Mouse (Mus musculus) heart, embryonic 12.5 days (tissue): ENCODE measurements around the gene Banp. TPM values are rescaled to one million over a fixed set of nuclear protein-coding genes. Genes with fewer than 3 reads are reported as not detected.

Experiments used
- ATAC-seq: fragments of 200-750 bp; cut with Nextera tagmentation; 2 replicates; pipeline ENCODE4 v1.8.0; 2017; ENCODE audit warnings: moderate TSS enrichment, moderate library complexity; ENCODE audit not compliant: insufficient number of reproducible peaks, low FRiP score
- H3K27ac ChIP-seq: fragments of 300-500 bp; sonication (generic); 2 replicates; pipeline ENCODE4 v1.5.1; 2016; ENCODE audit warnings: mild to moderate bottlenecking, moderate library complexity; ENCODE audit not compliant: poor library complexity, severe bottlenecking
- H3K27me3 ChIP-seq: fragments of 300-500 bp; sonication (generic); replicated peaks from 2 replicates; pipeline ENCODE4 v1.6.1; 2016; ENCODE audit warnings: mild to moderate bottlenecking, moderate library complexity
- H3K36me3 ChIP-seq: fragments of 300-500 bp; sonication (generic); 2 replicates; pipeline ENCODE4 v1.6.1; 2016; ENCODE audit warnings: mild to moderate bottlenecking, moderate library complexity
- H3K4me1 ChIP-seq: fragments of 300-500 bp; sonication (generic); replicated peaks from 2 replicates; pipeline ENCODE4 v1.6.1; 2016; ENCODE audit warnings: mild to moderate bottlenecking
- H3K4me2 ChIP-seq: fragments of 300-500 bp; sonication (generic); 2 replicates; pipeline ENCODE4 v1.6.1; 2016; ENCODE audit warnings: mild to moderate bottlenecking, moderate library complexity
- H3K4me3 ChIP-seq: fragments of 300-500 bp; sonication (generic); 2 replicates; pipeline ENCODE4 v1.5.1; 2016; ENCODE audit warnings: mild to moderate bottlenecking
- H3K9ac ChIP-seq: fragments of 300-500 bp; sonication (generic); 2 replicates; pipeline ENCODE4 v1.6.1; 2016; ENCODE audit warnings: mild to moderate bottlenecking, moderate library complexity
- H3K9me3 ChIP-seq: fragments of 300-500 bp; sonication (generic); replicated peaks from 2 replicates; pipeline ENCODE4 v1.6.1; 2016; ENCODE audit warnings: mild to moderate bottlenecking, moderate library complexity
- WGBS: fragments of 180-500 bp; shearing (Covaris S2); methylation state at CpG from one replicate; pipeline ENCODE4 v1.1.7; 2016; 5-methylcytosine and 5-hydroxymethylcytosine counted together
- polyA plus RNA-seq: library from polyadenylated mRNA; unstranded; fragments of >200 nt; fragmentation: Nextera tagmentation; extraction: Ambion mirVana; gene quantifications from 2 replicates; pipeline ENCODE4 v1.2.1, GENCODE M21; 2016

The Banp gene
- polyA plus RNA-seq, 1 experiment from 2014 or later = 31.8 TPM

- no peak for ATAC-seq
- 84% methylated on average over 4 of the region's 4 CpGs for WGBS
- H3K4me3 ChIP-seq = no peak overlapping the region
- H3K36me3 ChIP-seq = no peaks in the 10 kb centered on the region
- no peak overlapping the region for H3K4me2 ChIP-seq
- no peak overlapping the region for H3K9ac ChIP-seq
- H3K27ac ChIP-seq = no peak overlapping the region
- no peaks in the 10 kb centered on the region for H3K9me3 ChIP-seq
- peaks cover 7% of the 10 kb centered on the region; the same call in 1 of the 2 replicates for H3K27me3 ChIP-seq
- H3K4me1 ChIP-seq = peaks cover 58% of the 10 kb centered on the region
Observed at GRCm38 (mm10) chr8:122039452-122039851, 89.9 kb downstream of the Banp start.

- H3K36me3 ChIP-seq = no peaks in the 10 kb centered on the region
- H3K4me2 ChIP-seq = no peak overlapping the region
- no peak overlapping the region for H3K4me3 ChIP-seq
- no peak overlapping the region for H3K27ac ChIP-seq
- H3K4me1 ChIP-seq = peaks cover 40% of the 10 kb centered on the region
- H3K9me3 ChIP-seq = no peaks in the 10 kb centered on the region
- no peak overlapping the region for H3K9ac ChIP-seq
- ATAC-seq = no peak
- peaks cover 31% of the 10 kb centered on the region; the same call in 1 of the 2 replicates for H3K27me3 ChIP-seq
- 67% methylated on average over 15 of the region's 15 CpGs for WGBS
Observed at GRCm38 (mm10) chr8:122047206-122047870, 97.8 kb downstream of the Banp start.

GRCm38 (mm10) chr8:122049266-122049665, 99.7 kb downstream of the Banp start:
- no peak for ATAC-seq
- H3K9ac ChIP-seq = no peak overlapping the region
- WGBS = 86% methylated on average over 4 of the region's 4 CpGs

GRCm38 (mm10) chr8:122049923-122050322, 100.4 kb downstream of the Banp start:
- no peak overlapping the region for H3K27ac ChIP-seq
- peaks cover 19% of the 10 kb centered on the region; the same call in 1 of the 2 replicates for H3K27me3 ChIP-seq
- H3K4me3 ChIP-seq = no peak overlapping the region
- 73% methylated on average over 2 of the region's 2 CpGs for WGBS
- H3K4me2 ChIP-seq = no peak overlapping the region
- no peaks in the 10 kb centered on the region for H3K9me3 ChIP-seq
- peaks cover 18% of the 10 kb centered on the region for H3K4me1 ChIP-seq
- ATAC-seq = no peak
- no peaks in the 10 kb centered on the region for H3K36me3 ChIP-seq
- no peak overlapping the region for H3K9ac ChIP-seq

More at GRCm38 (mm10) chr8:122049266-122049665, 99.7 kb downstream of the Banp start:
- H3K27ac ChIP-seq = no peak overlapping the region
- no peaks in the 10 kb centered on the region for H3K36me3 ChIP-seq
- peaks cover 22% of the 10 kb centered on the region for H3K4me1 ChIP-seq
- H3K4me3 ChIP-seq = no peak overlapping the region
- H3K4me2 ChIP-seq = no peak overlapping the region
- H3K27me3 ChIP-seq = peaks cover 25% of the 10 kb centered on the region; the same call in 1 of the 2 replicates
- no peaks in the 10 kb centered on the region for H3K9me3 ChIP-seq

GRCm38 (mm10) chr8:122050620-122051019, 101.1 kb downstream of the Banp start:
- 93% methylated on average over 9 of the region's 9 CpGs for WGBS
- no peaks in the 10 kb centered on the region for H3K36me3 ChIP-seq
- H3K4me1 ChIP-seq = peaks cover 11% of the 10 kb centered on the region
- H3K4me3 ChIP-seq = no peak overlapping the region
- H3K27ac ChIP-seq = no peak overlapping the region
- H3K9ac ChIP-seq = no peak overlapping the region
- ATAC-seq = no peak
- H3K4me2 ChIP-seq = no peak overlapping the region
- peaks cover 16% of the 10 kb centered on the region; the same call in 1 of the 2 replicates for H3K27me3 ChIP-seq
- H3K9me3 ChIP-seq = no peaks in the 10 kb centered on the region

GRCm38 (mm10) chr8:122055321-122055720, 105.8 kb downstream of the Banp start:
- H3K36me3 ChIP-seq = no peaks in the 10 kb centered on the region
- no peak overlapping the region for H3K4me3 ChIP-seq
- H3K27ac ChIP-seq = no peak overlapping the region
- H3K9me3 ChIP-seq = no peaks in the 10 kb centered on the region
- H3K4me2 ChIP-seq = no peak overlapping the region
- no peak for ATAC-seq
- no peak overlapping the region for H3K9ac ChIP-seq
- 57% methylated on average over 10 of the region's 10 CpGs for WGBS
- H3K4me1 ChIP-seq = peaks cover 29% of the 10 kb centered on the region
- H3K27me3 ChIP-seq = no peaks in the 10 kb centered on the region

- H3K27me3 ChIP-seq = no peaks in the 10 kb centered on the region
- no peak for ATAC-seq
- no peak overlapping the region for H3K9ac ChIP-seq
- H3K27ac ChIP-seq = no peak overlapping the region
- H3K4me3 ChIP-seq = no peak overlapping the region
- peaks cover 31% of the 10 kb centered on the region for H3K4me1 ChIP-seq
- H3K4me2 ChIP-seq = no peak overlapping the region
- no peaks in the 10 kb centered on the region for H3K9me3 ChIP-seq
- H3K36me3 ChIP-seq = no peaks in the 10 kb centered on the region
- 65% methylated on average over 1 of the region's 1 CpGs for WGBS
Observed at GRCm38 (mm10) chr8:122056113-122056512, 106.6 kb downstream of the Banp start.

GRCm38 (mm10) chr8:122056882-122057281, 107.3 kb downstream of the Banp start:
- Histone ChIP-seq H3K4me1 (peaks cover 31% of the 10 kb centered on the region), H3K4me3 (no peak overlapping the region), H3K27me3 (no peaks in the 10 kb centered on the region), H3K9me3 (no peaks in the 10 kb centered on the region), H3K27ac (no peak overlapping the region), H3K9ac (no peak overlapping the region), H3K36me3 (no peaks in the 10 kb centered on the region), H3K4me2 (no peak overlapping the region)
- WGBS = 46% methylated on average over 7 of the region's 7 CpGs
- ATAC-seq = no peak

- 64% methylated on average over 9 of the region's 9 CpGs for WGBS
- Histone ChIP-seq H3K4me1 (peaks cover 31% of the 10 kb centered on the region), H3K4me3 (no peak overlapping the region), H3K9me3 (no peaks in the 10 kb centered on the region), H3K9ac (no peak overlapping the region), H3K27me3 (no peaks in the 10 kb centered on the region), H3K27ac (no peak overlapping the region), H3K4me2 (no peak overlapping the region), H3K36me3 (no peaks in the 10 kb centered on the region)
- no peak for ATAC-seq
Observed at GRCm38 (mm10) chr8:122058510-122058909, 109.0 kb downstream of the Banp start.

- no peak overlapping the region for H3K4me2 ChIP-seq
- H3K4me1 ChIP-seq = peaks cover 31% of the 10 kb centered on the region
- H3K36me3 ChIP-seq = no peaks in the 10 kb centered on the region
- H3K9me3 ChIP-seq = no peaks in the 10 kb centered on the region
- H3K27me3 ChIP-seq = no peaks in the 10 kb centered on the region
- no peak overlapping the region for H3K27ac ChIP-seq
- no peak for ATAC-seq
- H3K4me3 ChIP-seq = no peak overlapping the region
- H3K9ac ChIP-seq = no peak overlapping the region
- WGBS = 72% methylated on average over 8 of the region's 8 CpGs
Observed at GRCm38 (mm10) chr8:122058951-122059350, 109.4 kb downstream of the Banp start.

- peaks cover 13% of the 10 kb centered on the region; the same call in 1 of the 2 replicates for H3K4me1 ChIP-seq
- no peak overlapping the region for H3K9ac ChIP-seq
- H3K4me2 ChIP-seq = no peak overlapping the region
- H3K36me3 ChIP-seq = no peaks in the 10 kb centered on the region
- WGBS = 77% methylated on average over 12 of the region's 12 CpGs
- no peaks in the 10 kb centered on the region for H3K9me3 ChIP-seq
- ATAC-seq = no peak
- no peak overlapping the region for H3K4me3 ChIP-seq
- peaks cover 13% of the 10 kb centered on the region; the same call in 1 of the 2 replicates for H3K27me3 ChIP-seq
- no peak overlapping the region for H3K27ac ChIP-seq
Observed at GRCm38 (mm10) chr8:122062508-122063223, 113.1 kb downstream of the Banp start.
